Mouse (Mus musculus) olfactory bulb, adult 2 months (tissue): ENCODE measurements around the gene Dach2.

Source experiments
- CTCF ChIP-seq: fragments of 200-500 bp; IDR thresholded peaks from 2 replicates; pipeline ENCODE4 v1.5.1; 2012; ENCODE audit warnings: low read depth, mild to moderate bottlenecking, low read length, moderate library complexity; ENCODE audit not compliant: insufficient read depth
- POLR2A ChIP-seq: fragments of 200-500 bp; IDR thresholded peaks from 2 replicates; pipeline ENCODE4 v1.6.1; 2012; ENCODE audit warnings: mild to moderate bottlenecking, low read depth, low read length, moderate library complexity; ENCODE audit not compliant: insufficient read depth

- TF ChIP-seq CTCF: no peak
- TF ChIP-seq POLR2A: no peak
These were observed at the start of gene Dach2 for GRCm38 (mm10) chrX:113297404-113297803.
